Mouse (Mus musculus) intestine, embryonic 16.5 days (tissue): ENCODE data around the gene Lat2. TPM values are rescaled to one million over a fixed set of nuclear protein-coding genes. Genes with fewer than 3 reads are reported as not detected.

Experiments
- ATAC-seq: fragments of 200-750 bp; cut with Nextera tagmentation; 2 replicates; pipeline ENCODE4 v1.8.0; 2017; ENCODE audit warnings: moderate TSS enrichment, moderate library complexity
- H3K27ac ChIP-seq: fragments of 300-500 bp; sonication (generic); 2 replicates; pipeline ENCODE4 v1.5.1; 2014; ENCODE audit warnings: mild to moderate bottlenecking, low read length
- H3K27me3 ChIP-seq: fragments of 300-500 bp; sonication (generic); replicated peaks from 2 replicates; pipeline ENCODE4 v1.6.1; 2014; ENCODE audit warnings: low read length, control low read depth, mixed read lengths; ENCODE audit not compliant: control insufficient read depth, insufficient read depth
- H3K36me3 ChIP-seq: fragments of 300-500 bp; sonication (generic); 2 replicates; pipeline ENCODE4 v1.6.1; 2014; ENCODE audit warnings: low read length, control low read depth; ENCODE audit not compliant: control insufficient read depth, insufficient read depth
- H3K4me1 ChIP-seq: fragments of 300-500 bp; sonication (generic); 2 replicates; pipeline ENCODE4 v1.6.1; 2014; ENCODE audit warnings: low read length, control low read depth, mixed read lengths; ENCODE audit not compliant: control insufficient read depth, insufficient read depth
- H3K4me2 ChIP-seq: fragments of 300-500 bp; sonication (generic); 2 replicates; pipeline ENCODE4 v1.6.1; 2014; ENCODE audit warnings: low read depth, low read length, control low read depth
- H3K4me3 ChIP-seq: fragments of 300-500 bp; sonication (generic); 2 replicates; pipeline ENCODE4 v1.5.1; 2014; ENCODE audit warnings: mild to moderate bottlenecking, low read length
- H3K9ac ChIP-seq: fragments of 300-500 bp; sonication (generic); 2 replicates; pipeline ENCODE4 v1.6.1; 2014; ENCODE audit warnings: low read depth, low read length
- H3K9me3 ChIP-seq: fragments of 300-500 bp; sonication (generic); 2 replicates; pipeline ENCODE4 v1.6.1; 2016; ENCODE audit warnings: low read length, control low read depth; ENCODE audit not compliant: control insufficient read depth
- WGBS: fragments of 180-500 bp; shearing (Covaris S2); extraction: QIAGEN DNeasy Blood & Tissue Kit; methylation state at CpG from one replicate; pipeline ENCODE4 v1.1.7; 2014; 5-methylcytosine and 5-hydroxymethylcytosine counted together
- polyA plus RNA-seq: library from polyadenylated mRNA; unstranded; fragments of >200 nt; fragmentation: Nextera tagmentation; extraction: Ambion mirVana; gene quantifications from 2 replicates; pipeline ENCODE4 v1.2.1, GENCODE M21; 2015

Lat2 gene
- polyA plus RNA-seq, 1 experiment from 2014 or later, result 2.1 TPM

DNA sequence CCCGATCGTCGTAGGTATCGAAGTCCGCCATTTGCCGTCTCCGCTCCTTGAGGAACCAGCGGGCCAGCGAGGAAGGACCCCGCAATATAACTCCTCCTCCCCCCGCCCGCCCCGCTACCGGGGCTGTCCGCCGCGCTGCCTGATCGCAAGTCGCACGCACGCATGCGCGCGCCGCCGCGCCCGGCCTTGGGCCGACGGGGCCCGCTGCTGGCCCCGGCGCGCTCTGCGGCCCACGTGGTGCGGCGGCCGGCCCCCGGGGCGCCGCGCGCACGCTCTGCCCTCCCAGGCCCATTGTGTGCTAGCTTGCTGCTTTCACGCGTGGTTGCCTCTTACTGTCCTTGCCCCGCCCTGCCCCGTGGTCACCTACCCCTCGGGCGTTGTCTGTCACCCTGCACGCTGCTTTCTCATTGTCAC, 24.5 kb upstream of the Lat2 start, which contains the start of gene Eif4h:
Gene Eif4h, minus strand, starts transcription at position 222 of the 414 bp plus-strand sequence.
- no peaks in the 10 kb centered on the region for H3K27me3 ChIP-seq
- WGBS, result under 1% methylated on average over 50 of the region's 52 CpGs
- H3K27ac ChIP-seq, result peak within 1 kb of the TSS; percentile 95
- H3K36me3 ChIP-seq, result peaks cover 5% of the 10 kb centered on the region; the same call in 1 of the 2 replicates
- H3K4me2 ChIP-seq, result peak within 1 kb of the TSS; percentile 78
- peaks cover 7% of the 10 kb centered on the region; the same call in 1 of the 2 replicates for H3K4me1 ChIP-seq
- peak within 1 kb of the TSS; percentile 99 for H3K9ac ChIP-seq
- H3K4me3 ChIP-seq, result peak within 1 kb of the TSS; percentile 94
- peak; percentile 93 for ATAC-seq
- no peaks in the 10 kb centered on the region for H3K9me3 ChIP-seq

GRCm38 (mm10) chr5:134638461-134639268, 23.8 kb upstream of the Lat2 start:
- under 1% methylated on average over 63 of the region's 85 CpGs for WGBS
- Histone ChIP-seq H3K9ac (peak overlapping the region; percentile 99), H3K27ac (peak overlapping the region; percentile 95), H3K4me1 (0 out of 2 replicates have a peak, but pooled peaks cover 4% of the 10 kb centered on the region), H3K4me3 (peak overlapping the region; percentile 94), H3K27me3 (no peaks in the 10 kb centered on the region), H3K9me3 (no peaks in the 10 kb centered on the region), H3K36me3 (peaks cover 5% of the 10 kb centered on the region; the same call in 1 of the 2 replicates), H3K4me2 (peak overlapping the region; percentile 55)
- ATAC-seq, result peak; percentile 83

DNA sequence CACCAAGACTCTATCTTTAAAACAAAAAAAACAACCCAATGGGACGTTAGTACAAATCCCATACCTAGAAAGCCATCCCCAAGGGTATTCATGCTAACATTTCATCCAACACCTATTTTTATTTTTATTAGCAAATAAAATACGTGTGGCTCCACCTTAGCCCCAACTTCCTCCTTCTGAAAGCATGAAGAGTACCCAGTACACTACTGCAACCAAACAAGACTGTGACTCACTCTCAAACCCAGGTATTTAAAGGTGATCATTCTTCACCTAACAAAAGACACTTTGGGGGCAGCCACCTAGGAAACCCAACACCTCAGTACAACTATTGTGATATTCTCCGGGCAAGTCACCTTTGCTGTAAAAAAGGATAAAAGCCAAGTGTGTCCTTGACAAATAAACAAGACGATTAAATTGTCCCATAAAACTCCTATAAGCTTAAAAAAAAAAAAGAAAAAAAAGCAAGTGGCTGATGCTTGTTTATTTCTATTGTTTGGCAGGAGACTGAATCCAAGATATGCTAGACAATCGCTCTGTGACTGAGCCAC, 23.1 kb upstream of the Lat2 start:
- ATAC-seq, result no peak
- Histone ChIP-seq H3K27me3 (no peaks in the 10 kb centered on the region), H3K27ac (no peak overlapping the region), H3K9me3 (no peaks in the 10 kb centered on the region), H3K36me3 (peaks cover 5% of the 10 kb centered on the region; the same call in 1 of the 2 replicates), H3K9ac (peak overlapping the region; percentile 99), H3K4me3 (peak overlapping the region; percentile 94), H3K4me2 (peak overlapping the region; percentile 55), H3K4me1 (0 out of 2 replicates have a peak, but pooled peaks cover 4% of the 10 kb centered on the region)
- WGBS, result 19% methylated on average over 5 of the region's 5 CpGs

GRCm38 (mm10) chr5:134632841-134633240, 18.0 kb upstream of the Lat2 start:
- WGBS, result 70% methylated on average over 2 of the region's 2 CpGs
- no peak for ATAC-seq
- Histone ChIP-seq H3K9ac (no peak overlapping the region), H3K9me3 (no peaks in the 10 kb centered on the region), H3K27ac (no peak overlapping the region), H3K4me2 (no peak overlapping the region), H3K4me1 (peaks cover 12% of the 10 kb centered on the region; the same call in 1 of the 2 replicates), H3K36me3 (peaks cover 10% of the 10 kb centered on the region; the same call in 1 of the 2 replicates), H3K4me3 (no peak overlapping the region), H3K27me3 (no peaks in the 10 kb centered on the region)

DNA sequence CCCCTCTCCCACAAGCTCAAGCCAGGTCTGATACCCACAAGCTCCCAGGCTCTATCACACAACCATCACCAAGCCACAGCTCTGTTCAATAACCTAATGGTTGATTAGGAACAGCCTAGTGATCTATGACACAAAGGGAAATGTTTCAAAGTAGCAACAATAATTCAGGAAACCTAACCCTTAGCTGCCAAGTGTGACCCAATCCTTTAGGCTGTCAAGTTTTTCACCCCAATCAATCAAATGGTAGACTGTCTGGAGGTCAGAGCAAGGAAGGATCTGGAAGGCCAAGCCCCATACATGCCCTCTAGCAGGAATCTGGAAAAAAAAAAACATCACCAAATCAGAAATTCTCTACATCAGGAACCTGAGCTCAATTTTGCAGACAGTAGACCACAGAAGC, 16.0 kb upstream of the Lat2 start:
- Histone ChIP-seq H3K9ac (no peak overlapping the region), H3K27me3 (no peaks in the 10 kb centered on the region), H3K4me1 (peaks cover 8% of the 10 kb centered on the region; the same call in 1 of the 2 replicates), H3K4me3 (no peak overlapping the region), H3K36me3 (peaks cover 7% of the 10 kb centered on the region; the same call in 1 of the 2 replicates), H3K4me2 (no peak overlapping the region), H3K9me3 (no peaks in the 10 kb centered on the region), H3K27ac (no peak overlapping the region)
- ATAC-seq, result no peak

DNA sequence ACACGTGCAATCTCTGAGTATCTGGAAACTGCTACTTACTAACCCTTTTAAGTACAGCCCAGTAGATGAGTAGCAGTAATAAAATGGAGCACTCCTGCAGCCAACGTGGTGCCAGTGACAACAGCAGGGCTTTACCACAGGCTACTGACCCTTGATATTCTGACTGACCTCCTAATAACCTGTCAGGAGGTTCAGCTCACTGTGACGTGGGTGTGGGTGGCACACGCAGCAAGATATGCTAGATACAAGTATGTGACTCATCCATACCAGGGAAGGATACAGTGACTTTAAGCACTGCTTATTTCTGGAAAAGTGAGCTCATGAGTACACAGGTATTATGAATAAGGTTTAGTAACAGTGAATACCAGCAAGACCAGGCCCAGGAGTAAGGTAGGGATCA, 14.7 kb upstream of the Lat2 start:
- peak; percentile 57 for ATAC-seq
- H3K9ac ChIP-seq, result no peak overlapping the region
- no peak overlapping the region for H3K4me3 ChIP-seq
- 49% methylated on average over 4 of the region's 4 CpGs for WGBS
- H3K4me2 ChIP-seq, result no peak overlapping the region
- H3K9me3 ChIP-seq, result no peaks in the 10 kb centered on the region
- peak overlapping the region; percentile 5; the same call in 1 of the 2 replicates for H3K27ac ChIP-seq
- no peaks in the 10 kb centered on the region for H3K27me3 ChIP-seq
- H3K36me3 ChIP-seq, result peaks cover 15% of the 10 kb centered on the region
- peaks cover 8% of the 10 kb centered on the region; the same call in 1 of the 2 replicates for H3K4me1 ChIP-seq

DNA sequence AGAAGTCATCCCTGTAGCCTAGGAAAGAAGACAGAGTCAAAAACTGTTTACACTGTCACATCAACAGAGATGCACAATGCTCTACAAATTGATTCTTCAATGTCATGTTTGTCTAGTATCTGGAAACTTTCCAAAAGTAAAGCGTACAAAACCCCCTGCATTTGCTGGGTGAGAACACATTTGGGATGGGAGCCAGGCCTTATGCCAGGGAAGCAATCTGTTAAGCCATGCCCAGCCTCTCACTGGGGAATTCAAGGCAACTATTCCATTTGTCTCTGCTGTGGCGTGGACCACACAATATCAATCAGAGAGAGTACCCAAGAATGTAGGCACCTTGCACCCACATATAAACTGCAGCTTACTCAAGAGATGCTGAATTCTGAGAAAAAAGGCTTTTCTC, 7.2 kb upstream of the Lat2 start:
- peaks cover 57% of the 10 kb centered on the region for H3K36me3 ChIP-seq
- no peak overlapping the region for H3K9ac ChIP-seq
- H3K4me2 ChIP-seq, result no peak overlapping the region
- H3K9me3 ChIP-seq, result no peaks in the 10 kb centered on the region
- no peaks in the 10 kb centered on the region for H3K4me1 ChIP-seq
- no peak overlapping the region for H3K27ac ChIP-seq
- 71% methylated on average over 2 of the region's 2 CpGs for WGBS
- no peak overlapping the region for H3K4me3 ChIP-seq
- no peaks in the 10 kb centered on the region for H3K27me3 ChIP-seq
- ATAC-seq, result no peak

DNA sequence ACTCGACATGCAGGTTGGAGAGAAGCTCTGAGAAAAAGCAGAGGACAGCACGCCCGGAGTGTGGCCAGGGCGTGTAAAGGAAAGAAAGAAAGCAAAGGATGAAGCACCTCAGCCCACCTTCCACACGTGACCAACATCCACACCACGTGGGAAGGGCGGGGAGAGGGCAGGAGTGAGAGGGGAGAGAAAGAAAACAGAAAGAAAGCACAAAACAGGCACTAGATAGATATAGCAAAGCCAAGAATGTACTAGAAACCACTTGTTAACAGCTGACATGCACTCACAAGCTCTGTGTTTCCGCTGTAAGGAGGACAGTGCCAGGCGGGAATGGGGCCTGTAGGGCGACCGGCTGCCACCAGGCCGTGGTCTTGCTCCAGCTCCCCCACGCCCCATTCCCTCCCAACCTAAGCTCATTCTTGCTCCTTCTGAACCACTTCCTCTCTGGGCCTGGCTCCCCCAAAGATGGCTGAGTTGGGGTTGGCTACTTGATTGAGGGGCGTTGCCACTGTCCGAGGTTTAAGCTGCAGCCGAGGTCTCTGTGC, 6.3 kb upstream of the Lat2 start:
- Histone ChIP-seq H3K4me2 (no peak overlapping the region), H3K9ac (no peak overlapping the region), H3K36me3 (peaks cover 57% of the 10 kb centered on the region), H3K27me3 (no peaks in the 10 kb centered on the region), H3K4me3 (no peak overlapping the region), H3K27ac (no peak overlapping the region), H3K9me3 (no peaks in the 10 kb centered on the region), H3K4me1 (no peaks in the 10 kb centered on the region)
- 89% methylated on average over 16 of the region's 16 CpGs for WGBS
- ATAC-seq, result no peak

DNA sequence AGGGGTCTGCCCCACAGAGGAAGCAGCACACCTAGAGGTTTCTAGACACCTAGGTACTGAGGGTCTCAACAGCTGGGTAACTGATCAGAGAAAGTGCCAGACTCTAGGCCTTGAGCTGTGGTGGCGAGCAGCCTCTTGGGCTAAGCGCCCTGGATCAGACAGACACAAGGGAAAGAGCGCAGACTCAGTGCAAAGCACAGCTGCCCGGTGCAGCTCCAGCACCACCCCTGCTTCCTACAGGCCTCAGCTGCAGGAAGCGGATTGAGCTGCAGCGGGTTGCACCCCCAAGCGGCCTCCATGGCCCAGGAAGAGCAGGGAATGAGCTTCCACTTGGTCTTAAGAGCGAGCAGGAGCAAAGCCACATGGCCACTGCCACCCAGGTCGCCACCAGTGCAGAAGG, 5.6 kb upstream of the Lat2 start:
- Histone ChIP-seq H3K9me3 (no peaks in the 10 kb centered on the region), H3K27me3 (no peaks in the 10 kb centered on the region), H3K36me3 (peaks cover 56% of the 10 kb centered on the region), H3K4me1 (no peaks in the 10 kb centered on the region), H3K4me2 (no peak overlapping the region), H3K4me3 (no peak overlapping the region), H3K9ac (no peak overlapping the region), H3K27ac (no peak overlapping the region)
- WGBS, result 94% methylated on average over 9 of the region's 9 CpGs
- ATAC-seq, result no peak
